Mouse (Mus musculus): ENCODE measurements around the gene Strn3. TPM values are rescaled to one million over a fixed set of nuclear protein-coding genes. Genes with fewer than 3 reads are reported as not detected.

Gene Strn3
- total and polyA plus RNA-seq, 2 experiments from 2014 or later, result 28.3 to 57.0 TPM

GRCm38 (mm10) chr12:51690893-51691844 lies 528 bp downstream of the Strn3 start, which contains the start of gene Ap4s1:
Gene Ap4s1, plus strand, starts transcription at chr12:51691033.
- Histone ChIP-seq H3K4me3 (ENCODE audit: low read depth, low read length) (peak within 1 kb of the TSS; percentile 81), H3K4me2 (ENCODE audit: low read depth, low read length, poor library complexity, severe bottlenecking) (peak within 1 kb of the TSS; percentile 55), H3K27me3 (ENCODE audit: insufficient read depth, low read length) (no peaks in the 10 kb centered on the region), H3K9me3 (ENCODE audit: low read length) (no peaks in the 10 kb centered on the region), H3K4me1 (ENCODE audit: insufficient read depth, low read length) (0 out of 2 replicates have a peak, but pooled peaks cover 3% of the 10 kb centered on the region), H3K36me3 (ENCODE audit: insufficient read depth, low read length) (no peaks in the 10 kb centered on the region), H3K9ac (replicated peaks; ENCODE audit: low read length, poor library complexity, severe bottlenecking) (peak within 1 kb of the TSS; percentile 100), H3K27ac (ENCODE audit: low read depth, low read length) (peak within 1 kb of the TSS; percentile 100)
- under 1% methylated on average over 68 of the region's 108 CpGs for WGBS
- ATAC-seq (ENCODE audit: low FRiP score), result peak; percentile 79
- no peak for TF ChIP-seq CTCF (IDR thresholded peaks at IDR 0.05)
- peak; percentile 66 for DNase-seq (ENCODE audit: low spot score)

- Histone ChIP-seq H3K4me2 (ENCODE audit: low read depth, low read length, poor library complexity, severe bottlenecking) (no peak overlapping the region), H3K9me3 (ENCODE audit: low read length) (no peaks in the 10 kb centered on the region), H3K4me1 (ENCODE audit: insufficient read depth, low read length) (0 out of 2 replicates have a peak, but pooled peaks cover 3% of the 10 kb centered on the region), H3K27ac (ENCODE audit: low read depth, low read length) (no peak overlapping the region), H3K9ac (replicated peaks; ENCODE audit: low read length, poor library complexity, severe bottlenecking) (no peak overlapping the region), H3K36me3 (ENCODE audit: insufficient read depth, low read length) (no peaks in the 10 kb centered on the region), H3K27me3 (ENCODE audit: insufficient read depth, low read length) (no peaks in the 10 kb centered on the region), H3K4me3 (ENCODE audit: low read depth, low read length) (no peak overlapping the region)
- ATAC-seq (ENCODE audit: low FRiP score), result no peak
- TF ChIP-seq CTCF (IDR thresholded peaks at IDR 0.05), result no peak
- 91% methylated on average over 2 of the region's 2 CpGs for WGBS
- DNase-seq (ENCODE audit: low spot score), result no peak
Measured at GRCm38 (mm10) chr12:51688546-51688945, 3.2 kb downstream of the Strn3 start.

- Histone ChIP-seq H3K4me2 (ENCODE audit: low read depth, low read length, poor library complexity, severe bottlenecking) (no peak overlapping the region), H3K9me3 (ENCODE audit: low read length) (no peaks in the 10 kb centered on the region), H3K27ac (ENCODE audit: low read depth, low read length) (no peak overlapping the region; the same call in 1 of the 2 replicates), H3K27me3 (ENCODE audit: insufficient read depth, low read length) (no peaks in the 10 kb centered on the region), H3K36me3 (ENCODE audit: insufficient read depth, low read length) (no peaks in the 10 kb centered on the region), H3K4me3 (ENCODE audit: low read depth, low read length) (no peak overlapping the region), H3K4me1 (ENCODE audit: insufficient read depth, low read length) (no peaks in the 10 kb centered on the region), H3K9ac (replicated peaks; ENCODE audit: low read length, poor library complexity, severe bottlenecking) (no peak overlapping the region)
- no peak for ATAC-seq (ENCODE audit: low FRiP score)
- TF ChIP-seq CTCF (IDR thresholded peaks at IDR 0.05), result no peak
- peak; percentile 27 for DNase-seq (ENCODE audit: low spot score)
- 71% methylated on average over 1 of the region's 1 CpGs for WGBS
Measured at GRCm38 (mm10) chr12:51678844-51679243, 12.9 kb downstream of the Strn3 start.

- ATAC-seq (ENCODE audit: low FRiP score), result no peak
- TF ChIP-seq CTCF (IDR thresholded peaks at IDR 0.05), result no peak
- no peaks in the 10 kb centered on the region for H3K9me3 ChIP-seq (ENCODE audit: low read length)
- H3K9ac ChIP-seq (replicated peaks; ENCODE audit: low read length, poor library complexity, severe bottlenecking), result no peak overlapping the region
- no peak for DNase-seq (ENCODE audit: low spot score)
- no peaks in the 10 kb centered on the region for H3K27me3 ChIP-seq (ENCODE audit: insufficient read depth, low read length)
- no peaks in the 10 kb centered on the region for H3K36me3 ChIP-seq (ENCODE audit: insufficient read depth, low read length)
- no peak overlapping the region for H3K4me3 ChIP-seq (ENCODE audit: low read depth, low read length)
- 70% methylated on average over 2 of the region's 2 CpGs for WGBS
- H3K27ac ChIP-seq (ENCODE audit: low read depth, low read length), result no peak overlapping the region
- H3K4me1 ChIP-seq (ENCODE audit: insufficient read depth, low read length), result no peaks in the 10 kb centered on the region
- no peak overlapping the region for H3K4me2 ChIP-seq (ENCODE audit: low read depth, low read length, poor library complexity, severe bottlenecking)
Measured at GRCm38 (mm10) chr12:51676442-51676841, 15.3 kb downstream of the Strn3 start.

GRCm38 (mm10) chr12:51673270-51673669 lies 18.4 kb downstream of the Strn3 start:
- 60% methylated on average over 4 of the region's 4 CpGs for WGBS
- H3K4me2 ChIP-seq (ENCODE audit: low read depth, low read length, poor library complexity, severe bottlenecking), result no peak overlapping the region
- no peak for TF ChIP-seq CTCF (IDR thresholded peaks at IDR 0.05)
- H3K9me3 ChIP-seq (ENCODE audit: low read length), result no peaks in the 10 kb centered on the region
- H3K9ac ChIP-seq (replicated peaks; ENCODE audit: low read length, poor library complexity, severe bottlenecking), result no peak overlapping the region
- H3K4me3 ChIP-seq (ENCODE audit: low read depth, low read length), result no peak overlapping the region
- H3K4me1 ChIP-seq (ENCODE audit: insufficient read depth, low read length), result no peaks in the 10 kb centered on the region
- H3K36me3 ChIP-seq (ENCODE audit: insufficient read depth, low read length), result no peaks in the 10 kb centered on the region
- no peak overlapping the region for H3K27ac ChIP-seq (ENCODE audit: low read depth, low read length)
- no peak for ATAC-seq (ENCODE audit: low FRiP score)
- no peaks in the 10 kb centered on the region for H3K27me3 ChIP-seq (ENCODE audit: insufficient read depth, low read length)
- no peak for DNase-seq (ENCODE audit: low spot score)
